Mouse (Mus musculus) intestine, postnatal 0 days (tissue): ENCODE measurements around the gene Grin2a. TPM values are rescaled to one million over a fixed set of nuclear protein-coding genes. Genes with fewer than 3 reads are reported as not detected.

Source experiments
- ATAC-seq: fragments of 200-750 bp; cut with Nextera tagmentation; 2 replicates; pipeline ENCODE4 v1.8.0; 2017; ENCODE audit warnings: mild to moderate bottlenecking, moderate TSS enrichment, moderate library complexity
- H3K27ac ChIP-seq: fragments of 300-500 bp; sonication (generic); 2 replicates; pipeline ENCODE4 v1.5.1; 2014; ENCODE audit warnings: mild to moderate bottlenecking, low read depth, low read length, moderate library complexity
- H3K27me3 ChIP-seq: fragments of 300-500 bp; sonication (generic); replicated peaks from 2 replicates; pipeline ENCODE4 v1.6.1; 2014; ENCODE audit warnings: low read length, mixed read lengths; ENCODE audit not compliant: control insufficient read depth, insufficient read depth
- H3K36me3 ChIP-seq: fragments of 300-500 bp; sonication (generic); 2 replicates; pipeline ENCODE4 v1.6.1; 2014; ENCODE audit warnings: mild to moderate bottlenecking, moderate library complexity; ENCODE audit not compliant: control insufficient read depth, insufficient read depth
- H3K4me1 ChIP-seq: fragments of 300-500 bp; sonication (generic); replicated peaks from 2 replicates; pipeline ENCODE4 v1.6.1; 2014; ENCODE audit warnings: antibody characterized with exemption, low read length, mixed read lengths; ENCODE audit not compliant: control insufficient read depth, insufficient read depth
- H3K4me2 ChIP-seq: fragments of 300-500 bp; sonication (generic); replicated peaks from 2 replicates; pipeline ENCODE4 v1.6.1; 2014; ENCODE audit warnings: low read depth, mild to moderate bottlenecking, moderate library complexity
- H3K4me3 ChIP-seq: fragments of 300-500 bp; sonication (generic); 2 replicates; pipeline ENCODE4 v1.5.1; 2014; ENCODE audit warnings: low read depth, low read length
- H3K9ac ChIP-seq: fragments of 300-500 bp; sonication (generic); 2 replicates; pipeline ENCODE4 v1.6.1; 2014; ENCODE audit warnings: mild to moderate bottlenecking, low read depth, low read length
- H3K9me3 ChIP-seq: fragments of 300-500 bp; sonication (generic); 2 replicates; pipeline ENCODE4 v1.6.1; 2016; ENCODE audit warnings: mixed run types; ENCODE audit not compliant: control insufficient read depth
- CTCF ChIP-seq: sonication (generic); IDR thresholded peaks from 2 replicates; pipeline ENCODE4 v1.5.1; 2016; ENCODE audit warnings: low read depth, mild to moderate bottlenecking, control low read depth, antibody characterized with exemption, moderate library complexity
- WGBS: fragments of 180-500 bp; shearing (Covaris S2); extraction: QIAGEN DNeasy Blood & Tissue Kit; methylation state at CpG from one replicate; pipeline ENCODE4 v1.1.7; 2014; 5-methylcytosine and 5-hydroxymethylcytosine counted together
- polyA plus RNA-seq: library from polyadenylated mRNA; unstranded; fragments of >200 nt; fragmentation: Nextera tagmentation; extraction: Ambion mirVana; gene quantifications from 2 replicates; pipeline ENCODE4 v1.2.1, GENCODE M21; 2015

Gene Grin2a
- polyA plus RNA-seq, 1 experiment from 2014 or later, result not detected

DNA sequence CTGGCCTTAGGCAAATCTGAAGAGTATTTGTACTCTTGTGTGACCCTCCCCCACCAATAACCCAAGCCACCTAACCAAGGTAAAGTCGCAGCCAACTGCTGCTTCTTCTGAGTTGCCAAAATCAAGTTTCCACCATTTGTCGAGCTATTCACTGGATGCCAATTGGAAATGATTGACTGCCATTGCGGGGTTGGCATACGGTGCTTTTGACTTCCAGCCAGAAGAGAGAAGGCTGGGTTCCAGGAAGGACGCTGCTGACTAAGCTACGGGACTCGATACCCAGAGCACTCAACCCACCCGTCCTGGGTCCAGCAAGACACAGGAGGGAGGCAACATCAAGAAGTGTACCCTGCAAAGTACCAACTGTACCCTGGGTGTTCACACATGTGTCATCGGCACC is 242.3 kb downstream of the Grin2a start:
- no peaks in the 10 kb centered on the region for H3K27me3 ChIP-seq
- no peaks in the 10 kb centered on the region for H3K36me3 ChIP-seq
- no peak overlapping the region for H3K9ac ChIP-seq
- no peaks in the 10 kb centered on the region for H3K4me1 ChIP-seq
- no peak for TF ChIP-seq CTCF
- 91% methylated on average over 9 of the region's 9 CpGs for WGBS
- ATAC-seq, result no peak
- H3K4me3 ChIP-seq, result no peak overlapping the region
- H3K9me3 ChIP-seq, result no peaks in the 10 kb centered on the region
- H3K4me2 ChIP-seq, result no peak overlapping the region
- H3K27ac ChIP-seq, result no peak overlapping the region

DNA sequence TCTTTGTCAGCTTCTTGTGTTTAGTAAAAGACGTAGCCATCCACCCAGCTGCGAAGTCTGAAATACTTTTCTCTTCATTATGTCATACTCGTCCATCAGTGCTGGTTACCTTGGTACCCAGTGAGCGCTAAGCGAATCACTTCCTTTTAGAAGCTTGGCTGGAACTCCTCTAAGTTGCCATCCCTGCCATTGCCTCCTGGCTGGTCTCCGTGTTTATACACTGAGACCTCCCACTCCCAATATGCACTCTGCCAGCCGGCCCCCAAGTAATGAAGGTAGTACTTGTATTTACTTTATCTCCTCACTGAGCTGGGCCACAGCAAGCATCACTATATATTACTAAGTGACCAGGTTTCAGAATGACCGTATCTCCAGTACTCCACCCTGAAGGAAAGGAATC is 242.8 kb downstream of the Grin2a start:
- no peaks in the 10 kb centered on the region for H3K9me3 ChIP-seq
- no peaks in the 10 kb centered on the region for H3K27me3 ChIP-seq
- no peak overlapping the region for H3K4me2 ChIP-seq
- H3K27ac ChIP-seq, result no peak overlapping the region
- H3K36me3 ChIP-seq, result no peaks in the 10 kb centered on the region
- H3K4me1 ChIP-seq, result no peaks in the 10 kb centered on the region
- WGBS, result 75% methylated on average over 8 of the region's 8 CpGs
- no peak for ATAC-seq
- no peak overlapping the region for H3K4me3 ChIP-seq
- no peak overlapping the region for H3K9ac ChIP-seq
- no peak for TF ChIP-seq CTCF

DNA sequence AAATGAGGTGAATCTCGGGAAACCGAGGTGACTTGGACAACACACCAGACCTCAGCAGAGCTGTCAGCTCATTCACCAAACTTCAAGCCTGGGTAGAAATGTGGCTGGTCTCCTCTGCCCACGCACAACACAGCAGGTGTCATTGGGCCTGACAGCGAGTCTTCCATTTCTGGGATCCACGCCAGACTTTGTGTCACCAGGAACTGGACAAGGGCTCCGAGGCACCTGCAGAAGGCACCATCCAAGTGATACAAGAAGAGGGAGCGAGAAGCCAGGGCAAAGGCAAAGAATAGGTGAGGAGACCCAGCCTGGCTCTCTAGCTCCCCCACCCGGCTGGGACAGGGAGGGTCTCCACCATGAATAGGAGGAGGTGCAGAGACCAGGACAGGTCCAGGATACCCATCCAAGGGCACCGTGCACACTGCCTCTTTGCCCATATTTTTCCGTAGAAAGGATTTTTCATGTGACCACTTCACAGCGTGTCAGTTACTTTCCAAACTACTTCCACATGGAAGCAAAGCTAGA is 244.3 kb downstream of the Grin2a start:
- Histone ChIP-seq H3K9ac (no peak overlapping the region), H3K4me3 (no peak overlapping the region), H3K4me2 (no peak overlapping the region), H3K9me3 (no peaks in the 10 kb centered on the region), H3K36me3 (no peaks in the 10 kb centered on the region), H3K4me1 (no peaks in the 10 kb centered on the region), H3K27me3 (no peaks in the 10 kb centered on the region), H3K27ac (no peak overlapping the region)
- TF ChIP-seq CTCF, result peak; percentile 17; the same call in 1 of the 2 replicates
- no peak for ATAC-seq
- WGBS, result 73% methylated on average over 11 of the region's 11 CpGs

DNA sequence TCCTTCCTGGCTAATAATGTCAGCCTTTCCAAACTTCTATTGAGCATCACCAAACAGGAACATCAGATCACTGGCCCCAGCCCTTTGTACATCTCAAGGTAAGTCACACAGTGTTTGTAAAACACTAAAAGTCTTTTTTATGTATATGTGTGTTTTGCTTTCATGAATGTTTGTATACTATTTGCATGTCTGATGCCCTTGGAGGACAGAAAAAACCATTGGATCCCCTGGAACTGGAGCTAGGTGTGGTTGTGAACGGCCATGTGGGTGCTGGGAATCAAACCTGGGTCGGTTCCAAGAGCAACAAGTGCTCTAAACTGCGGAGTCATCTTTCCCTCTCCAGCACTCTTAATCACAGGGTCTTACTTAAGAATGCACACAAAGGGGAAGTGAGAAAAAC is 245.7 kb downstream of the Grin2a start:
- H3K27me3 ChIP-seq, result no peaks in the 10 kb centered on the region
- no peaks in the 10 kb centered on the region for H3K9me3 ChIP-seq
- no peaks in the 10 kb centered on the region for H3K36me3 ChIP-seq
- WGBS, result 79% methylated on average over 3 of the region's 3 CpGs
- no peaks in the 10 kb centered on the region for H3K4me1 ChIP-seq
- no peak for TF ChIP-seq CTCF
- H3K4me2 ChIP-seq, result no peak overlapping the region
- H3K9ac ChIP-seq, result no peak overlapping the region
- no peak overlapping the region for H3K27ac ChIP-seq
- ATAC-seq, result no peak
- no peak overlapping the region for H3K4me3 ChIP-seq

DNA sequence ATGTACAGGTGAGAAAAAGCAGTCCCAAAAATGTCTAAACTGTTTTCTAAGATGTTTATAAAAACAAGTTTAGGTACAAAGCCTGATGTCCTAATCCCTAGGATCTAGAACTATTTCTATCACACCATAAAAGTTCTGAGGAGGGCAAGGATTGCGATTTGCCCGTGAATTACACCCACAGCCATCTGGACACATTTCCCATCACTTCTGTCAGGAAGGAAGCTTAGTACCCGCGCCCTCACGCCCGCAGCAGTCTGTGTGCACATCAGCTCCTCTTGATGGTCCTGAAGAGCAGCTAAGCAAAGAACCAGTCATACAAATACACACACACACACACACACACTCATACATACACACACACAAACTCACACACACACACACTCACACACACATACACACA is 252.9 kb downstream of the Grin2a start:
- no peak overlapping the region for H3K4me2 ChIP-seq

DNA sequence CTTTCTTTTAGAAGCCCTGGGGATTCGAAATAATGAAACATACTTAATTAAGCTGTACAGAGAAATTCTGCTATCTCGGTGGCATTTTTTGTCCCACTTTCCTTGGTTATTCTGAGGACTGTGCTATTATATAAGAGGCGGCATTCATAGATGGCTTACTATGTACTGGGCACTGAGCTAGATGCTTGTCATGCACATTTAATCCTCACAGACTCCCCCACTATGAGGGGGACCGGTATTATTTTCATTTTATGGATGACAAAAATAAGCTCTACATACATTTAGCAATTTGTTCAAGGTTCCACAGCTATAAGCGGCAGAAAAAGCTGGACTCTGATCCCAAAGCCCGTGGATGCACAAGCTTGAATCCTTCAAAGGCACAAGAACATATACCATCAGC is 256.7 kb downstream of the Grin2a start:
- Histone ChIP-seq H3K27ac (no peak overlapping the region), H3K9me3 (no peaks in the 10 kb centered on the region), H3K4me1 (no peaks in the 10 kb centered on the region), H3K9ac (no peak overlapping the region), H3K4me3 (no peak overlapping the region), H3K36me3 (no peaks in the 10 kb centered on the region), H3K27me3 (no peaks in the 10 kb centered on the region), H3K4me2 (no peak overlapping the region)
- no peak for TF ChIP-seq CTCF
- WGBS, result 86% methylated on average over 6 of the region's 6 CpGs
- no peak for ATAC-seq

More for the DNA sequence above, 252.9 kb downstream of the Grin2a start:
- Histone ChIP-seq H3K9me3 (no peaks in the 10 kb centered on the region), H3K27me3 (no peaks in the 10 kb centered on the region), H3K4me3 (no peak overlapping the region), H3K4me1 (no peaks in the 10 kb centered on the region), H3K36me3 (no peaks in the 10 kb centered on the region), H3K9ac (no peak overlapping the region), H3K27ac (no peak overlapping the region)
- WGBS, result 86% methylated on average over 6 of the region's 6 CpGs
- no peak for TF ChIP-seq CTCF
- no peak for ATAC-seq

DNA sequence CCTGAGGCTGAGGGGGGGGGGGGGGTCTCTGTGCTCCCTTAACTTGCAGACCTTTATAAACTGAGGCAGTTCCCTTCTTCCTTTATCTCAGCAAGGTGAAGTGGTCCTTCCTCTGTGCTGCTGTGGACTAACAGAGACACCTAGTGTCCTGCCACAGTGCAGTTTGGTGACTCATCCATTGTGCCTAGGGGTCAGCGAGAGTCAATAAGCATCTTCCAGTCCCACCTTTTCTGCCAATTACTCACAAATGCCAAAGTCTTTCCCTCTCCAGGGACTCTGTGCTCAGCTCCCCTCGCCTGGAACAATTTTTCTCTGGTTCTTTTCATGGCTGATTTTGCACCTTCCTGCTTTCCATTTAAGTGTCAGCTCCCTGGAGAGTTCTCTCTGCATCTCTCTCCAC is 258.2 kb downstream of the Grin2a start:
- no peak overlapping the region for H3K27ac ChIP-seq
- 19% methylated on average over 2 of the region's 2 CpGs for WGBS
- no peaks in the 10 kb centered on the region for H3K27me3 ChIP-seq
- no peak overlapping the region for H3K9ac ChIP-seq
- no peak overlapping the region for H3K4me3 ChIP-seq
- no peaks in the 10 kb centered on the region for H3K4me1 ChIP-seq
- peak; percentile 19; the same call in 1 of the 2 replicates for TF ChIP-seq CTCF
- H3K36me3 ChIP-seq, result no peaks in the 10 kb centered on the region
- ATAC-seq, result no peak
- H3K4me2 ChIP-seq, result no peak overlapping the region
- no peaks in the 10 kb centered on the region for H3K9me3 ChIP-seq
